Mouse (Mus musculus) layer of hippocampus, adult 11-12 months (tissue): ENCODE data around the gene Npm1.

Experiments
- DNase-seq: peaks from one replicate; pipeline ENCODE4 v3.0.0; 2022; ENCODE audit warnings: low spot score

Npm1 gene

DNA sequence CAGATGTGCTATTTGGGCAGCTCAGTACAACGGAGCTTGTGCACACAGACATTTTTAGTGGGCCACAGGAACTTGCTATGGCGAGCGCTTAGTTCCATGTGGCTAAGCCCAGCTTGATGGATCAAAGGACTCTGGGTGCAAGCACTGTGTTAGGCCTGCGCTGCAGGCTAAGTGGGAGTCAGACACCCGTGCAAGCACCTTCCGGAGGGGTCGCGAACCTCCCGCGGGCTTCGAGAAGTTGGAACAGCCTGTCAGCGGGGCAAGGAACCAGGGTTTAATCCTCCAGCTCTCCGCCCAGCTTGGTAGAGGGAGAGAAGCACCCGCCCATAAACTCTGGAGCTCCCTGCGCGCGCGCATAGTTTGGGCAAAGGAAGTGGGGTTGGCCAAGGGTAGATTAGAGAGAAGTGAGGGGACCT, 17.7 kb upstream of the Npm1 start:
- no peak for DNase-seq

DNA sequence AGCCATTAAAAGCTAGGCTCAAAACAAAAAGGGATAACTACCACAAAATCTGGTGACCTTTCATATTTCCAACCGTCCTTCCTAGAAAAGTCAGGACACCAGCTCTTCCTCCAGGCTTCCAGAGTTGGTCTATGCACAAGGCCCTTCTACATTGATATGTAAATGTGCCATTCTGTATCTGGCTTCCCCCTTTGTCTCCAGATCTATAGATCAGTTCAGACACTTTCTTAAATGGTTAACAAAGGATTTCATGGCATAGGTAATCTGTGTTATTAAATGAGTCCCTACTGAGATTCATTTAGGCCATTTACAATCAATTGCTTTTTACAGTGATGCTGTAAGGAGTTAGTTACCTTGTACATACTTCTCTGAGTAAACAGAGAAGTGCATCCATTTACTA, 16.8 kb upstream of the Npm1 start:
- DNase-seq, result no peak

DNA sequence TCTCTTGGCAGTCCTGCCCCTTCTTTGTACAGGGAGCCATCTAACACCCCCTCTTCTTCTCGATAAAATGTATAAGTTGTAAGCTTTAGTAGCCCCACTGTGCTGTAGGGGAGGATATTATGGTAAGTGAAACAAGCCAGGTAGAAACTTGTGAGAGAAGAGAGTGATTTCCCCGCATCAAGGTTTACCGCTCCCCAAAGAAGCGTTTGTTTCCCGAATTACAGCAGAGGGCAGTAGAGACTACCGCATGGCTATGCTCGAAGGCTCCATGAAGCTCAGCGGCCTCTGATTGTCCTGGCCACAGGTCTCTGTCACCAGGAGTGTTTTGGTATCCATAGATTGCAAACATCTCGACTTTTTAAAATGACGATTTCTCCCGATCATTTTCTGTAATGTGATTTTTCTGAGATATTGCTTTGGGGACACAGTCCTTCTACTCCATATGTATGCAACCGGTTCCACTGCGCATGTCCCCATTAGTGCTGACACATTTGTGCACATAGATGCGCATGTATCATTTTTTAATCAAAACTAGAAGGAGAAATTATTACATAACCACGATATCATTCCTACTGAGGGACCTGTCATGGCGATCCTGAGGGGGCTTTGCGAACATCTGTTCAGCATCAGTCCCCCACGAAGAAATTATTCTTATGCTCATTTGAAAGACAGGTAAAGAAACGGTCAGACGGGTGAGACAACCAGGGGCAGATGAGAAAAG, 13.7 kb upstream of the Npm1 start:
- DNase-seq, result peak; percentile 30

DNA sequence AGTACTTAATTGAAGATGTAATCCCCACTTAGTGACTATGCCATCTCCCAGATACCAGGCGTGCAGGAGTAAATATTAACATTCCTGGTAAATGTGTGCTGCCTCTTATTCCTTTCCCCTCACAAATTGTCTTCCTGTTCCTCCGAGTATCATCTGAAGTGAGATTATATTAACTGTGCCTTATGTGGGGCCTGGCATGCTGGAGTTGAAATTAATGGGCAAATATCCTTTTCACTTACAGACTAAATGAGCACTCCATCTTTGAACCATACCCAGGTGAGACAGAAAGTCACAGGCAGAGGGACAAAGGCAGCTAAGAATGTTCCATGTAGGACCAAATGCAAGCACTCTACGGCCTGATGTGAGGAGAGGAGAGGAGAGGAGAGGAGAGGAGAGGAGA, 12.8 kb upstream of the Npm1 start:
- no peak for DNase-seq

DNA sequence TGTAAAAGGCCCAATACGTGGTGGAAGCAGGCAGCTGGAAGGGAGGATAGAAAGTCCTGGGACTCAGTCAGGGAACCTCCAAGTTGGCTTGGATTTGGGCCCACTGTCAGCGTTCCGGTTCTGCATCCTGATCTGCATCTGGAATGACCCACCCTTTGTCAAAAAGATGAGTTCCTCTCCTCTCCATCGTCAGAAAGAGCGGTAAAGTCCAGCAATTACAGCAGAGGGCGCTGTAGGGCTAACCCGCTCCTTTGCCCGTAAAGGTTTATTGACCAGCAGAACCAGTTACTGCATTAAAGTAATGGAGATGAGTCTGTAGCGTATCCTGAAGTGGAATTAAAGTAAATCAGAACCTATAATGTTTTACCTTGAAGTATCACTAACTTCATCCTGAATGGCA, 7.5 kb upstream of the Npm1 start:
- peak; percentile 45 for DNase-seq

DNA sequence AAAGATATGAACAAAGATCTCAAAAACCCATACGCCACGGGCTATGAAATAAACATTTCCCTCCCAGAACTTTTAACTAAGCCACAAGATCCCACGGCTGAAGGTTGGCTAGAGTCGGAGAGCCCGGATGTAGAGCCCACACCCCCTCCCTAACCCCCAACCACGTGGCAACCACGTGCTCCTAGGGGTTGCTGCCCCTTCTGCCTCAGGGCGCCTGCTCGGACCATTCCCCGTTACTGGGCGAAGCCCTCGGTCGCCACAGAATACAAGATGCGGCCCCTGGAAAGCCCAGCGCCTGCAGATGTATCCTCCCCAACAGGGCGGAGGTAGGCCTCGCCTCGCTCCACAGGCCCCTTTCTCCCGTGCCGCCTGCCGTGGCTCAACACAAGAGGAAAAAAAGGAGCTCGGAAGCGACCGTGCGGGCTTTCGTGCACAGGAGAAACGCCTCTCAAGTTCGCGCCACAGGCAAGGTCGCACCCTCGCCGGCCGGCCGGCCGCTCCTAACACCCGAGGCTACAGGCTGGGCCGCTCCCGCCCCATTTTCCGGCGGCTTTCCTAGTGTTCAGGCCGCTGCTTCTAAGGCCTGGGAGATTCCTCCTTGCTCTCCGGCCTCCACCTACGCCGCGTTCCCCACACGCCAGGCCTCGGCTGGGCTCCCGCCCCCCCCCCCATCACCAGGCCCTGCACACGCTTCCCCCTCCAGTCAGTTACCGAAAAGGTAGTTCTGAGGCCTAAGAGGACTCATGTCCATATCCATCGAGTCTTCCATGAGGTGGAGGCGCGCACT, 602 bp downstream of the Npm1 start:
- peak; percentile 67 for DNase-seq

DNA sequence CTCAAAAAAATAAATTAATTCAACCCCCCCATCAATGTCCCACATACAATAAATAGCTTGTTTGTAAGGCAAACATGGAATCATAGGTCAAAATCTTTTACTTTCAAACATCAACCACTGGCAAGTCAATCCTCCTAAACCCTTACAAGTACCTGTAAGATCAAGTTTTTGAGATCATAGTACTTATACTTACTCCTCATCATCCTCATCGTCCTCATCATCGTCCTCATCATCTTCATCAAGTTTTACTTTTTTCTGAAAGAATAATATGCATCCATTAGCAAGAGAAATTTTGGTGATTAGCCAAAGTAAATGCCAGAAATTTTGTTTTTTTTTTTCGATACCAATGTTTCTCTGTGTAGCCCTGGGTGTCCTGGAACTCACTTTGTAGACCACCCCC, 3.3 kb downstream of the Npm1 start:
- DNase-seq, result no peak

DNA sequence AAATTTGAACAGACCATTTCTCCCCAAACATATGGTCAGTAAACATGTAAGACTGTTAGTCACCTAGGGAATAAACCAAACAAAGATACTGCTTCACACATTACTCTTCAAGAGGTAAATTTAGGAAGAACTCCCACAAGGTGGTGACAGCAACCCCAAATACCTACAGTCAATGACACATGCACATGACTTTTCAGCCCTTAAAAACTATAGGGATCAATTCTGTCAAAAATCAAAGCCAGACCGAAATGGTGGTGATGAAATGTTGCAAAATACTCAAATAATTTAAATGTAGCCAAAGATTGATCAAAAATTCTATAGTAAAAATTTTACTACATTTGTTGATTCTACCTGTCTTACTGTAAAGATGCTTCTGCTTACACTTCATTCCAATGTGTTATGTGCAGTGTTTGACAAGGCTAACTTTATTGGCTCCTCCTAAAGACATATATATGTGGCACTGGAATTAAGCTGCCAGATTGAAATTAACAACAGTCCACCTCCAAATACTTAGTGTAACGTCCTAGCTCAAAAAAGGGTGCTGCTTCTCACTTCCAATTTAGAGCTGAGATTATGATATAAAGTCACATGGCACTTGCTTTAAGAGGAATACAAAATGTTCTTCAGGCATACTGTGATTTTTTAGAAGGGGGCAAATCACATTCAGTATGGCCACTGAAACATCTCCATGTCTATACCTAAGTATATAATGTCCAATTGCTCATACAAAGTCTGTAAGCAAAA, 5.4 kb downstream of the Npm1 start:
- DNase-seq, result no peak

DNA sequence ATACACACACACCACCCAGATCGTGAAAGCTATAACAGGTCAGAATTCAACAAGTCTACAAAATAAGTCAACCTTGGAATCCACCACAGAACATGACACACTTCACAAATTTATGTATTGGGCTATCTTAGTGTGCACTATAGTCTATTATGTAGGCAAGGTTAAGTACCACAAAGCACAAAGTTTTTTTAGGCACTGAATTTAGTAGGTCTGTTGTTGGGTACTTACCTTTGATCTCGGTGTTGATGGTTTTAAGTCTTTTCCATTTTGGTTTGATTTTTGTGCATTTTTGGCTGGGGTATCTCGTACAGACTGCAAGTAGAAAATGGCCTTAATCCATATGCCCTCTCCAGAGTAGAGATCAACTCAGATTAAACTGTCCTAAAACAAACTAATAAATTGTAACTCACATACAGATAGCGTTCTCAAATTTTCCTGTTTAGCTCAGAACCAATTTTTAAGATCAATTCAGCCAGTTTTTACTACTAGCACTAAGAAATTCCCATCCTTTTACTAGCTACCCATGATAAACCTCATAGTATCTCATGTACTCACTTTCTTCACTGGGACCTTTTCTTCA, 6.5 kb downstream of the Npm1 start:
- no peak for DNase-seq

DNA sequence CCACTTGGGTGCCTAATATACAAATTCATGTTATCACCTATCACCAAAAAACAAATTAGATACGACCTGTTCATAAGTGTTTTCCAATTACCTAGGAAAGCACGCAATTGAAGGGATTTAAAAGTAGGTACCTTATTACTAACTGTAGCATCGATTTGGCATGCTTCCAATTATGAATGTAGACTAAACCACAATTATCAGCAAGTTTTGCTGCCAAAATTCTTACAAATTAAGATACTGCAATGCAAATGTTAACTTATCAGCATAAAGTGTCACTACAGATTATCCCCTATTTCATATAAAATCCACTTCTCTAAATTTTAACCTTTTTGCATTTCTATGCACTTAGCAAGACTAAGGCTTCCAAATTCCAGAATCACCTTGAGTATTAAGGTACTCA, 8.5 kb downstream of the Npm1 start:
- no peak for DNase-seq

DNA sequence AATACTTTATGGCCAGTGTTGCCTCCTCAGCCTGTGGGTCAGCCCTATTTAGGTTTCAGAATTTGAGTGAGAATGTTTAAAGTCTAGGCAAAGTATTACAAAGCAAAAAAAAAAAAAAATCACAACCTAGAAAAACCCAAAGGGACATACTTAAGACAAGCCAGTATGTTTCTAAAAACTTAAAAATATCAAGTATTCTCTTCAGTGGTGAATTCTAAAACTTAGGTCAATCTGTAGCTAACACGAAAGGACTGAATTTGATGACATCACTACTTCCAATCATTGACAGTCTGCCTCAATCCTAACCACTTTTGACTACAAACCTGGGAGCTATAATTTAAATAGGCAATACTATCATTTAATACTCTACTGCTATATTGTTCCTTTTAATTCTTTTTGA, 10.0 kb downstream of the Npm1 start:
- DNase-seq, result no peak

DNA sequence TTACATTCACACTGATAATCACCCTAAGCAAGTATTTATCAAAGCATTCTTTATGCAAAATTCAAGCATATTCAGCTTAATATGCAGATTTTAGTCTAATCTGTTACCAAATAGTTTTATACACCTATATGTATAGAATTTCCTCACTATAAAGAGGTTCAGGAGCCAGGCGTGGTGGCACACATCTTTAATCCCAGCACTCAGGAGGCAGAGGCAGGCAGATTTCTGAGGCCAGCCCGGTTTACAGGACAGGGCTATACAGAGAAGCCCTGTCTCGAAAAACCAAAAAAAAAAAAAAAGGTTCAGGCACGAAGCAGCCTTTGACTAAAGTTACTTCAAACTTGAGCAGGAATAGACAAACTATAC, 11.2 kb downstream of the Npm1 start:
- no peak for DNase-seq

DNA sequence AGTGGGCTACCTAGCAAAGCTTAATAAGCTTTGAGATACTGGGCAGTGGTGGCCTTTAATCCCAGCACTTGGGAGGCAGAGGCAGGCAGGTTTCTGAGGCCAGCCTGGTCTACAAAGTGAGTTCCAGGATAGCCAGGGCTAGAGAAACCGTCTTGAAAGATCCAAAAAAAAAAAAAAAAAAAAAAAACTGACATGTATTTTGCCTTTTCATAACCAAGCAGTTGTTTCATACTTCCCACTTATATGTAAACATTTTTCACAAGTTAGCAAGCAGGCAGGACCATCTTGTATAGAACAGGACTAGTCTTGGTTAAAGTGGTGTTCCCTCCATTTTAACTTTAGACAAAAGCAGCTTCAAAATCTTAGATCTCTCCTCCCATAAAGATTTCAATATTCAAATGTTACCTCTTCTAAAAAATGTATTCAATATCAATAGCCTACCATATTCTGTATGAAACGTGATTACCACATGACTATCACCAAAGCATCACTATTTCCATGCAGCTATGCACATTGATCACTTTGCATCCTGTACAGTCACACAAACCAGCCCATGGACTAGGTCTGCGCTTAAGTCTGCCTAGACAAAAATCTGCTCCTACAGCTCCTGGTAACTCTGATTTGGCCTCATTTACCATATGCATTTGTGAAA, 11.8 kb downstream of the Npm1 start:
- no peak for DNase-seq

DNA sequence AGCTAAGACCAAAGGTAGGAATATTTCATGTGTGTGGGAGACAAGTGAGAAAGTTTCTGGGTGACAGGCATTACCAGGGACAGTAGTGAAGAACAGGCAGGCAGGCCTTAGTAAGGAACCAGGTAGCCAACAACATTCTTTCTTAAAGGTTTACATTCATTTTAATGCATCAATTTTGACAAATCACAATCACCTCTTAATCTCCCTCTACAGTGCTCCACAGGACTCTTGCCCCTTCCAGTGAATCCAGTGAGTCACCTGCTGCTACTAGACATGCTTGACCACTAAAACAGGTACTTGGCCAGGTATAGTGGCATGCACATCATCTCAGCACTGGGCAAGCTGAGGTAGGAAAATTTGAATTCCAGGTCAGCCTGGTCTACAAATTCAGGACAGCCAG, 12.6 kb downstream of the Npm1 start:
- no peak for DNase-seq

DNA sequence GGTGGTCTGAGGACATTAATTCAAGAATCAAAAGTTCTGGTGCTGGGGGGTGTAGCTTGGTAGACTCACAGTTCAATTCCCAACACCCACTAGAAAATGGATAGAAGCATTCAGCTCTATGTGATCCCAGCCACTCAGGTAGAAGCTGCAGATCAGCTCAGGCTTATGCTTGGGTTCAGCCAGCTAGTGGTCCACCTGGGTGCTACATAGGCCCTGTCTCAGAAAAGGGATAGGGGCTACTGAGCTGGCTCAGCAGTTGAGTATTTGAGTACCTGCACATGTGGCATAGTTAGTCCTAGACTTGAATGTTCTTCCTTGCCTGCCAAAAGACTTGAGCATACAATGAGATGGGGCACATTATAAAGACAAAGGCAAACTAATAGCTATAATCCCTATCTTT, 13.6 kb downstream of the Npm1 start:
- DNase-seq, result no peak

DNA sequence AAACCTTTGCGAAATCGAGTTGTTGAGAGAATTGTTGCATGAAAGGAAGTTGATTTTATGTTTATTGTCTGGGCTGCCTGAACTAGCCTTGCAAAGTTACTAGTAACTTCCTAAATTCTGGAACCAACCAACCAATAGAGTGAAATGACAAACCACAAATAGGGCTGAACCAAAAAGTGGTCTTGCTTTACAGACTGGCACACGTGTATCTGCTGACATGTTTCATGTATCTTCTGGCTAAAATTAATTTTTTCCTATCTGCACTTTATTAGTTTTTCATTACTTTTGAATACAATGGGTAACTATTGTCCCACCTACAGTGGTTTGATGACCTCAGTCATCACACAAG, 13.9 kb downstream of the Npm1 start:
- DNase-seq, result no peak

DNA sequence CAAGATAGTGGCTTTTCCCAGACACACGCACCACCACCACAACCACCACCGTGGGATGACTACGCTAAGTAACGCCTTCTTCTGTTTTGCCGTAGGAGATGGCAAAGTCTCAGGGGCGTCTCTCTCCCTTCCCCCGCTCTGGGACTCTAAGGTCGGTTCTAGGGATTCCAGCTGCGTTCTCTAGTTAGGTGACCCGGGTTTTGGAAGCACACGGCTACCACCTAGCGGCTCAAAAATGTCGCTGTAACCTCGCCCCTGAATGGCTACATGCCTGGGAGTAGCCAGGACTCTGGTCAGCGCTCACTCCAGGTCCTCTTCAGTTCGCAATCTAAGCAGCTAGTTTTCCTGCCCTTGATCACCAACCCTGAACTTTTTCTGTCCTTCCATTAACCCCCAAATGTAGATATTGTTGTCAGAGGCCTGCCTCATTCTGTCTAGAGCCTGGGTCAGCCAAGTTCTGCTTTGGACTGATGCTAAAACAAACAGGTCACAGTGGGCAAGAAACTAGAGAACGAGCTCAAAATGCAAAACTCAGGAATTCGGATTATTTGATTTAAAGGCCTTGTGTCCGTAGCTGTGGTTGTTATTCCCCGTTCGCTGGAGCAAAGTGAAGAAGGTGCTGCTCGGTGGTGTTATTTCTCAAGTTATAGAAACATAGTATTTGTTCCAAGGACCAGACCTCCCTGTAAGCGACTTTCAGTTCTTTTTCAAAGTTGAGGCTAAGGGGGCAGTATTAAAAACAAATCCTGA, 14.5 kb downstream of the Npm1 start:
- peak; percentile 75 for DNase-seq

DNA sequence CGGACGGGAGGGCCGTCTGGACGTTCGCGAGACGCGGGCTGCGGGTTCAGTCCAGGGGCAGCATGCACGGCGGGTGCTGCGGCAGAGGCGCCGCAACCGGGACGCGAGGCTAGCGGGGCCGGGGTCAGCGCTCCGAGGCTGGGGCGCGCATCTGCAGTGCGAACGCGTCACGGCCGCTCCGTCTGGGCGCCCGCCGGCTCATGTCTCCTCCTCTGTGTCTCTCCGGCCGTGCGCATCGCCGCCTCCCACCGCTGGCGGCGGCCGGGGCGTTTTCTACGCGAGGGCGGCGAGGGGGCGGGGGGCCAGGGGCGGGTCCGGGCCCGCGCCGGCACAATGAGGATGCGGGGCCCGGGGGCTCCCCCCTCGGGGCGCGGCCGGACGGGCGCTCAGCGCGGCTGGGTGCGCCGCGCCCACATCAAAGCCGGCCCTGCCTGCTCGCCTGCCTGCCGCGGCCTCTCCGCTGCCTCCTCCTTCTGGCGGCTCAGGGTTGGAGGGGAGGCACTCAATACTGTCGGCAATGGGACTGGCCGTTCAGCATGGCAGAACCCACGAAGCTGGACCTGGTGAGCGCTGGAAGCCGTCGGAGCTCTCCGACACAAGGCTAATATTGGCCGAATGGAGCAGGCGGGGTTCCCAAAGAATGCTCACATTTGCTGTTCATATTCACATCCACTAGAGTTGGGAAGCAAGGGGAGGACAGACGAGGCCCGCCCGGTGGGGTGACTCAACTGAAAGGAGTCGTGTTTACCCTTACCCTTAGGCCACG, 15.3 kb downstream of the Npm1 start:
- DNase-seq, result no peak

DNA sequence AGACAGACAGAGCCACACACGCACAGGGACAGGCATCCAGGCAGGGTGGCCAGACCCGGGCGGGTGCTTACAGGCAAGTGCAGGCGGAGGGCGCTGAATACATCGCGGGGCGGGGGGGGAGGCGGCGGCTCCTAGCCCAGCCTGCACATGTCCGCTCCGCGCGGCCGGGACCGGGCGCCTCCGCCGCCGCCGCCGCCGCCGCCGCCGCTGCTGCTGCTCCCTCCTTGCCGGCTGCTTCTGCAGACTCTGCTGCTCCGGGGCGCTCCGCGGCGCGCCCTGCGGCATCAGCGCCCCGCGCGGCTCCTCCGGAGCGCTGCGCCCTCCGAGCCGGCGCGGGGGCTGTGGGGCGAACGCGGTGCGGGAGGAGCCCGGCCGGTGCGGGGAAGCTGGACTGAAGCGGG, 15.8 kb downstream of the Npm1 start, which contains the start of gene Fgf18:
Fgf18 (minus strand) TSS at position 230 of the 401 bp plus-strand sequence.
- DNase-seq, result peak; percentile 15

DNA sequence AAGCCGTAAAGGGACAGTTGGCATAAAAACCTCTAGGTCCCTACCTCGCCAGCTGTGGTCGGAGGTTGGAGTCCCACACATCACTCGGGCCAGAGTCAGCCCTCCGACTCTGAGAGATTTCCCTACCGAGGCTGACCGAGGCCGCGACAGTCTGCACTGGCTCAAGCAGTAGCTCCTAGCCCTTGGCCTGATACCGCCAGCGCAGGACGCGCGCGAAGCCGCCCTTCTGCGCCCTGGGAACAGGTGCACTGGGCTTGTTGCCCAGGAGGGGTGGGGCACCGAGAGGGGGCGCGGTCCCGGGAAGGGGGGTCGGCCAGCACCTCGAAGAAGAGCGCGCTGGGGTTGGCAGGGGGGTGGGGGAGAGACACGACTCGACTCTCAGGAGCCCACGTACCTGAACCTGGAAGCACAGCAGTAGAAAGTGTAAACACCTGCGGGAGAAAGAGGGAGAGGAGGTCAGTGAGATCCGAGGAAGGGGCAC, 16.3 kb downstream of the Npm1 start:
- peak; percentile 15 for DNase-seq

DNA sequence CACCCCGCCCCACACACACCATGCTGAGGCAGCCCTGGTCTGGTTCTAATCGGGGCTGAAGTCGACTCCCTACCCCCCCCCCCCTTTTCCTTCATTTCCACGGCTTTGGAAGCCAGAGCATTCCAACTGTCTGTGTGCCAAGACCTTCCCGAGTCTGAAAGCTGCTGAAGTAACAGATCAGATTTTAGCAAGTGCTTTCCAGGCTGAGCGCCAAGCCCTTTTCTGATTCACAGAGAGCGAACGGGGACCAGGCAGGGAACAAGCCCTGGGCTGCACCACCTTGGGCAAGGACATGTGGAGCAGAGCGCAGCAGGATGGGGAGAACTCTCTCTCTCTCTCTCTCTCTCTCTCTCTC, 16.9 kb downstream of the Npm1 start:
- peak; percentile 84 for DNase-seq
